Mouse (Mus musculus) cerebellum, postnatal 25 days (tissue): ENCODE results near the gene Nodal.

Experiments used
- DNase-seq, 2 experiments: peaks; one replicate each; pipeline ENCODE4 v3.0.0; 2021; ENCODE audit warnings: mixed read lengths in 2 of 2

Nodal gene

DNA sequence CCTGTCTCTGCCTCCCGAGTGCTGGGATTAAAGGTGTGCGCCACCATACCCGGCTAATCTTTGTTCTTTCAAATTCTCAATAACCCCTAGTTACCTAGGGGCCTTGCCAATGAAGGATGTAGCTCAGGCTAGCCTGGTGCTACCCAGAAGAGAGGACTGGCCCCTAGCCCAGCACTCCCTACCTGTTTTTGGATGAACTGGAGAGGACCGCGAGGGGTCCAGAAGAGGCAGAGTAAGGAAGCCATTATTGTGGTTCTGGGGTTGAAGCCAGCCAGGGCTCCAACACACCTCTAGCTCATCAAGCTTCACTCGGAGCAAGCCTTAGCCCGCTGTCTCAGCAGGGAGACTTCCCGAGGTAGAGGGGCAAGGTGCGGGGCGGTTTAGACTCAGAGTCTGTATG lies at the start of gene Nodal:
Gene Nodal (plus strand): TSS at position 301 of the 400 bp plus-strand sequence.
- no peak for DNase-seq

DNA sequence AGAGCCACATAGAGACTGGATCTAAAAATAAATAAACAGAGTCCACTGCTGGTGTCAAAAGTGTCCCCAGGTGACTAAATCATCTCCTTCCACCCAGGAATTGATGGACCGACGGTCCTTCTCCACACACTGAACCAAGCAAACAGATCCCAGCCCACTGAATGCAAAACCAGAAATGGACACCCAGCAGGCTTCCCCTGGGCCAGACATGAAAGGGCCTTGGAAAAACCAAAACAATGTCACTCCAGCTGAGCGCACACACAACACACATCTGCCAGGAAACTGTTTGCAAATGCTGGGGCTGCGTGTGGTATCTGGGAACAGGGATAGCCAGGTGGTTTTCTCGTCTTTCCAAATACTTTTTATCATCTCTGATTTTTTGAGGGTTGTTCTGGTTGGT lies 48.0 kb upstream of the Nodal start:
- no peak for DNase-seq

DNA sequence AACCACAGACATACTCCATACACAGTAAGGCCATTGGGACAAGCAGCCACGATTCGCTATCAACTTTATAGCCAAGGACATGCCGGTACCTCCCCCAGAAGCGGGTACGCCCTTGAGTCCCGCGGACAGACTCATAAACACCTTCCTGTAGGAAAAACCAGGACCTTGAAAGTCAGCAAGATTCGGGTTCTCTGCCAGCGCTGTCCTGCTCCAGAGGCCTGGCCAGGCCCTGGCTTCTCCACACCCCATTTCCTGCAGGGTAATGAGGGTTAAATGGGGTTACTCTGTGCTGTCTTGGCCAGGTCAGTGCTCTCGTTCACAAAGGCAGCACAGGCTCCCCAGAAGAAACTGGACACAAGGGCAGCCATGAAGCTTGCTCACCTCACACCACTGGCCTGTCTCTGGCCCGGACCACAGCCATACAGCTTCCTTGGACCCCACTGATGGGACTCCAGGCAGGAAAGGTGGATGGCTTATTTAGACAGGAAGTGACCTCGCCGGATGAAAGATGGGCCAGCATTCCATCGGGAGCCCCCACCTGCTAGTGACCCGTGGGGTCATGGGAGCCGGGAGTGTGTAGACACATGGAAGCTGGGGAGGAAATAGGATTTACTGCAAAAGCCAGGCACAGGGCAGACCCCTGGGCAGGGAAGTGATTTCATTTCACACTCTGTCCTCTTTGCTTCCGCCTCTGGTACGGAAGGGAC lies 47.3 kb upstream of the Nodal start:
- DNase-seq, result no peak

DNA sequence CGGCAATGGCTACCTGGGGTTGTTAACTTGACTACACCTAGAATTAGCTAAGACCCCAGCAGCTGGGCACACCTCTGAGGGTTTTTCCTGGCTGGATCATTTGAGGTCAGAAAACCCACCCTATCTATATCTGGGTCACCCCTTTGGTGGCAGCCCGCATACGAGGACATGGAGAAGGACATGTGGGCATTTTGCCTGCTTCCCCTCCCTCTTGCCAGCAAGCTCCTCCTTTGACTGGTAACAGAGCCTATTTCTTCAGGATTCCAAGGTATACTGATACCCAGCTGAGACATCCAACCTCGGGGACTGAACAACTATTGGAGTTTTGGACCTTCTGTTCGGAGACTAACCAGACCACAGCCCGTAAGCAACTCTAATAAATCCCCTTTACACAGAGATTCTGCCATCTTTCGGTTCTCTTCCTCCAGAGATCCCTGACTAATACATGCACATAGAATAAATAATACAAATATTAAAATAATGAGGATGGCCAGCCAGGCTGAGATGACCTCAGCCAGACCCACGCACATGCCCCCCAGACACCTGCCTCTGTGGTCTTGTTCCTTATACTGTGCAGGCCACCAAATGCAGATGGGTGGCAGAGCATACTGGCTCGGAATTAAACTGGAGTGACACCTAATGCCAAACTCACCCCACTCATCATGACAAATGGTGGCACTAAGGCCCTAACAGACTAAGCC lies 45.7 kb upstream of the Nodal start:
- peak in 1 of 2 experiments; percentile 41 for DNase-seq

DNA sequence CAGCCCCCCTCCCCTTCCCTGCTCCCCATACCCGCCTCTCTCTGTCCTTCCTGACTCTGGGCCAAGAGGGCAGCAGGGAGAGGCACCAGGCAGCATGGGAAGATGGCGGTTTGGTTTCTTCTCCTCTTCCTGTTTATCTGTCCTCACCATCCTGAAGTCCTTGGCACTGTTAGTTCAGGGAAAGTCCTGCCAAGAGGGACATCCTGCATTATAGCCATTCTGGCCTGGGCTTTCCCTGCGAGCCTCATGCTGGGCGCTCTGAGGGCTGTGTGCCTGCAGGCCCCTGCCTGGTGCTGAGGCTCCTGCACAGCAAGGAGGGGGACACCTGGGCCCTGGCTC lies 45.2 kb upstream of the Nodal start:
- peak; percentile 78 to 81 for DNase-seq

DNA sequence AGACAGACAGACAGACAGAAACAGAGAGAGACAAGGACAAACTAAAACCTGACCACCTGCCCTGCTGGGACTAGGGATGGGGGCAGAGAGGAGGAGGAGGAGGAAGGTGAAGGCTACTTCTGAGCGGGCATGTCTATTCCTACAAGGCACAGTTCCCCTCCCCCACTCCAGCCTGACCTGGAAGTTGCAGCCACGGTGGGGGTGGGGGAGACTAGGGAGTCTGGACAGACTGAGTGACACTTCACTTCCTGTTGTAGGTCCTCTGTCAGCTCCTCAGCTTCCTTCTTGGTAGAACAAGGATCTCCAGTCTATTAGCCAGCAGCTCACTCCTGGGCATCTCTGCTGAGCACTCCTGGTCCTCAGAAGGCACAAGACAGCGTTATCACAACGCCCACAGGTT lies 43.7 kb upstream of the Nodal start:
- peak in 1 of 2 experiments; percentile 40 for DNase-seq

DNA sequence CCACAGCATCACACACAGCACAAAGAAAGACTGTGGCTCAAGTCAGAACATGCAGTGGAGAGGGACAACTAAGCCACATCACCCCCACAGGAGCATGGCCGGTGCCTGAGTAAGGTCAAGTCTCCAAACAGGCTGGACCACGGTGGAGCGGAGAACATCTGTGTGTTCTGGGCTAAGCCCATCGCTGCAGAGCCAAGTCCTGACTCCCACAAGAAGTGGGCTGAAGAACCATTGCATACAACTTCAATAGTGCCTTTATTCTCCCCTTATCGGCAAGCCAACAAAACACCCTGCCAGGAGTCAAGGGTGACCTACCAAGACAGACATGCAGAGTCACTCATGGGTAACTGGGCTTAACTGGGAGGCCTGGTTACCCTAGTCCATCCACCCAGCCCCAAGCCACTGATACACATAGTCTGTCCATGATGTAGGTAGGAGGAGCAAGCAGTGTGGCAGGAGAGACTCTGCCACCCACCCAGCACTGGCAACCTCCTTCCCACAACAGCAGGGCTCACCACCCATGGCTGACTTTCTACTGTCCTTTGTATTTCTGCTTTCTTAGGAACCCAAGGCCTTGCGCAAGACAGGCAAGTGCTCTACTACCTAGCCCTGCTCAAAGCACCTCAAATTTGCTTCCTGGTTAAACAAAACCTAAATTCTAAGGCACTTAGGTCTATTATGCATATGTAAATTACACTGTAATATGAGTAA lies 42.8 kb upstream of the Nodal start:
- no peak for DNase-seq

DNA sequence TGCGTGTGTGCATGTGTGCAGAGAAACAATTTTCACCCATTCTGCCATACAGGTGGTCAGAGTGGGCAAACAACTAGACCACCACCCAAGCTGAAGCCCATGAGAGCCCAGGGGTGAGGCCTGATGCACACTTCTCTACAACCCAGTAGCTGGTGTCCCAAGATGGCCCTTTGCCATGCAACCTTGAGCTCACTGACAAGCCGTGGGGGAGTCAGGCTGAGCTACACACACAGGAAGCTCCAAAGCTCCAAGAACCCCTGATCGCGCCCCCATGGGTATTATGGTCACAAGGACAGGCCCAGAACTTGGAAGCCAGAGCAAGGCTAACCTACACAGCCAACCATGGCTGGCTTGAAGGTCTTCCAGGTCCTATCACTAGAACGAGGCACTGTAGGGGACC lies 39.7 kb upstream of the Nodal start:
- no peak for DNase-seq

DNA sequence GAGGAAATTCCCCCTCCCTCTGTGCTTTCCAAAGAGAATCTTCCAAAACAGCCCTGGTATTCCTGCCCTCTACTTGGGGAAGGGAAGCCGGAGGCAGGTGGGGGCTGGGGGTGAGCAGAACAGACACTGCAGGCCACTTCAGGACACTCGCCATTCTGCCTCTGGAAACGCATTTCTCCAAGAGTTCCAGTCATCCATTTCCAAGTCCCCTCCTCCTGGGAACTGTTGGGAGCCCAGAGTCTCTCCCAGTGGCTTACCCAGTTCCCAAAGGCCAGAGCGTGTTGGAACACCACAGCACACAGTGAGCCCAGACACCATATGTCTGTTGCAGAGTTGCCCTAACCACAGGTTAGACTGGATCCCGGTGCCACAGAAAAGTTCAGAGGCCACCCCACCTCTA lies 39.1 kb upstream of the Nodal start:
- no peak for DNase-seq

DNA sequence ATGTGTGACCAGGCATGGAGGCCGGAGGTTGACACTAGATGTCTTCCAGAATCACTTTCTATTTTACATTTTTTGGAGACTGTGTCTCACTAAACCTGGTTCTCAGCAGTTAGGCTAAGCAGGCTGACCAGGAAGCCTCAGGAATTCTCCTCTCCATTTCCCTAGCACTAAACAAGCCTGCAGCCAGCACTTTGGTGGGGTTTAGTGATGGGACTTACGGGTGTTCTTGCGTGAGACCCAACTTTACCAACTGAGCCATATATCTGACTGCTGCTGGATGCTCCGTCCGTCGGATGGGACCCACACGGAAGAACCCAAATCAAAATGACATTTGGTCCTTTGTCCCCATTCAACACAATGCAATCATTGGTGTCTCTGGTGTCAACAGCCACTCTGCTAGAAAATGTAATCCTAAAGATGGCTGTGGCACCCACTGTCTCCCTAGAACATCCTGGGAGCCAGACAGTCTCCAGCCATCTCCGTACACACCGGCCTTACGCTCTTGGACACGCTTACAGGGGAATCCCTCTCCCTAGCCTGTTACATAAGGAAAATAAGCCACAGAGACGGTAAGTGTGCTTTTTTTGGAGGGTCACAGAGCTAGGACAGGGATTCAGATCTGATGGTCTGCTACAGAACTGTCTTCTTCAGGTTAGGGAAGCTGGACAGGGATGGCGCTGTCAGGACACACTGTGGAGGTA lies 38.3 kb upstream of the Nodal start:
- no peak for DNase-seq

DNA sequence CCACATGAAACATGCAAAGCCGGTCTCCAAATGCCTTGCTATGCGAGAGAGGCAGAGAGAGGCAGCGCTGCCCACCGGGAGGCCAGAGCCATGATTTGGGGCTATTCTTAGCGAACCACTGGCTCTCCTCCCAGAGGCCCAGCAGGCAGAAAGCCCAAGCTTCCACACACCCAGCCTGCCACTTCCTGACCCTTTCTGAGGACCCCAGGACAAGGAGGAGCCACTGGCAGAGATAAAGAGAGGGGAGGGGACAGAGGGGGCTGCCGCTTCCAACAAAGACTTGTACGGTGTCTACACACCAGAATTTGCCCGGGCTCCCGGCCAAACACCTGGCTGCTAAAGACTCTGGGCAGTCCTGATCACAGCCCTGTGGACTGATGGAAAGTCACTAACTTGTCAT lies 37.6 kb upstream of the Nodal start:
- peak in 1 of 2 experiments; percentile 43 for DNase-seq

DNA sequence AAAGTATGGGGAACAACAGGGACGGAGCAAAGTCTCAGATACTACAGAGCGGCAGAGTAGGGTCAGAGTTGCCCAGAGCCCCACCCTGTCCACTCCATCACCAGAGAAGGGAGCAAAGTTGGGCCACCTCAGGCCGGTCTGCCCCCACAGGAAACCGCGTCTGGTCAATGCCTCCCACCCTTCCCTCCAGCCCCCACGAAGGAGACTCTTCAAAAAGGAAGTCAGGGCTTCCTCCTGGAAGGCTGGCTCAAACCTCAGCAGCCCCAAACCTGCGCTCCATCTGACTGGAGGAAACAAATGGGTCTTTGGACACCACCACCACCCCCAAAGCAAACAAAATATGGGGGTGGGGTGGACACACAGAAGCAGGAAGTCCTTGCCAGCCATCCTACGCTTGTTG lies 35.9 kb upstream of the Nodal start:
- no peak for DNase-seq

DNA sequence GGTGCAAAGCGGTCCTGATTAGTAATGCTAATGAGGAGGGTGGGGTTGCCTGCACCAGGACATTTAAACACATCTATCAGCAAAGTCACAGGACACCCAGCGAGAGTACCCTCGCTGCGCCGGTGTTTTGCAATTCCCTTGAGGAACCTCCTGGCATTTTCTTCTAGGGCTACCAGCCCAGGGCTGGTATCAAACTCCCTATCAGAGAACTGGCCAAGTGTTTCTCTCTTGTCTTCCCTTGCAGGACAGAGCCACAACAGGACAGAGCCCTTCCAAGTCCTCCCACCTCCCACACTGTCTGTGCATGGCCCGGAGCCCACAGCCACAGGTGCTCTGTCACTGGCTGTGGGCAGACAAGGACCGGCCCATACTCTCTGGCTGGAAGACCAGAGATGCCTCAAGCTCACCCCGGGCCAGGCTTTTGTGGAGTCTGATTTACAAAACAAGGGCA lies 35.5 kb upstream of the Nodal start:
- peak in 1 of 2 experiments; percentile 53 for DNase-seq

DNA sequence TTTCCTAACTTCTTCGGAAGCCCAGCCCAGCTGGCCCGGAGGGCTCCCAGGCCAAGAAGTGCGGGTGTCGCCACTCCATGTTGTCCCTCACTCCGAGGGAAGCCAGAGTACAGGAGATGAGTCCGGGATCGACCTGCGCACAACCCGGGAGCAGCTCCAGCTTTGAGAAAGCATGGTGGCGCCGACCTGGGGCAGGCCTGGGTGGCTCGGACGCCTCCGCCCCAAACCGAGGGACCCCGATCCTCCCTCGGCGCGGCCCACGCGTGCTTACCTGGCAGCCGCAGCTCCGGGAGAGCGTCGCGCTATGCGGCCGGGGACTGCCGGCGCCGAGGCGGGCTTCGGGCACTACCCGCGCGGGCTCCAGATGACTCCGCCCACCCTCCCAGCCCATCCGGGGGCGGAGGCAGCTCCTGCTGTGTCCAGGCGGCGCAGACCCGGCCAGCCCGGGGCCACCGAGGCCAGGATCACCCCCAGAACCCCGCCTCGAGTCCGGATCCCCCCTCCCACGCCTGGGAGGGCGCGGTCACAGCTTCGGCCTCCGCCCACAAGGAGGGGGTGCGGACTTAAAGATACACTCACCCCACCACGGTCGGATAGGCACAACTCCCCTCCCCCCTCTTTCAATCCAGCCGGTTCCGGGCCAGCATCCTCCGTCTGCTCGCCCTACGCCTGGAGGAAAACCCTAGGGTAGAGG lies 34.6 kb upstream of the Nodal start, which contains the start of gene Pald1:
Gene Pald1 (minus strand): TSS at position 510 of the 694 bp plus-strand sequence.
- DNase-seq, result peak; percentile 68 to 76

DNA sequence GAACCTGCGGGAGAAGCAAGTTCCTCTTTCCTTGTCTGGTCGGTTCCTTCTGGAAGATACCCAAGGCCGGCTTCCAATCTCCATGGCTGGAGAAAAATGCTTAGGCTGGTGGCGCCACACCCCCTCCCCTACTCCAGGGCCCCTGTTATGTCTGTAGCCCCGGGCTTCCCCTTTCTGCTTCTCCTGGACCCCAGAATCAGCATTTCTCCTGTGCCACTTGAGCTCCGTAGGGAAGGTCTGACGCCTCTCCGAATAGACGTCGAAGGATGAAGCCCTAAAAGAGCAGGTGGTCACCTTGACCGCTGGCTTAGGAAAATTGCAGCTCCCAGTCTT lies 34.1 kb upstream of the Nodal start:
- DNase-seq, result no peak

DNA sequence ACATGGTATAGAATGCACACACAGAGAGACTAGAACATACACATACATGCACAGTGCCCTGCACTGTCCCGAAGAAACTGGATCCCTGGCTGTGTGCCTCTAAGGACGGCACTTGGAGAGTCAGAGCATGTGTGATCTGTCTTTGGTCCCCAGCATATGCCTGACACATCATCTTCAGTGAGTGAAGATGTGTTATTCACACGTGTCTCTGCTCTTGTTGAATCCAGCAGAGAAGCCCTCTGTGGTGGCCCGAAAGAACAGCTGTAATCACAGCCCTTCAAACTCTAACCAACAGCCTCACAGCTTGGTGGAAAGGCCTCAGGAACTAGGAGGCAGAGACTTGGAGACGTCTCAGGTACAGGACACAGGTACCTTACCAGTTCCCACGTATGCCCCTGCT lies 32.6 kb upstream of the Nodal start:
- DNase-seq, result no peak

DNA sequence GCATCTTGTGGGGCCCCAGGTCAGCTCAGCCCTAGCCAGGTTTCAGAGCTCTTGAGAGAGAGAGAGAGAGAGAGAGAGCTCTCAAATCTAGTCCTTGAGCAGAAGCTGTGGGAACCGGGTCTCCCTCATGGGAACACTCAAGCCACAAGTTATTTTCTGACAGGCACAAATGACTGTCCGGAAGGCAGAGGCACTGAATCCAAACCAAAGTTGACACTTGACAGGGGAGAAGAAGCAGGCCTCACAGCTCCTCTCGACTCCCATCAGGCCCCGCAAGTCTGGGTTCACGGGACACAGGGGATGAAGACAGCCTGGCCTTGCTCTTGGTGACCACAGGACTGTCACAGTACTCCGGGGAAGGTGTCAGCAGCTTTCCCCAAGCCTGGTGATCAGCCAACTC lies 31.5 kb upstream of the Nodal start:
- no peak for DNase-seq

DNA sequence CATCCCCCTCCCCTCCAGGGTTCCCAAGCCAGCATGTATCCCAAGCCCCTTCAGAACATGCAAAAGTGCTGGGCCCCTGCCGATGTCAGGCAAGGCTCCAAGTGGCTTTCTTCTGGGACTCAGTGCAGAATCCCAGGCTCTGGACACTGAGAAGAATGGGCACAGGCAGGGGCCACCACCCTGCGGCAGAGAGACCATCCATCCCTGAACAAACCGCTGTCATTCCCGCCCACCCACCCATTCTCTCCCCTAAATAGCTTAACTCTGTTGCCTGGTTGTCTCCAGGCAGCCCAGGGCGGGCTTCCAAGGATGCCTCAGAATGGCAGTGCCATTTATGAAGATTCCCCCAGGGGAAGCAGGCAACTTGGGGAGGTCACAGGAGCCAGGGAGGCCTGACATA lies 28.8 kb upstream of the Nodal start:
- DNase-seq, result no peak

DNA sequence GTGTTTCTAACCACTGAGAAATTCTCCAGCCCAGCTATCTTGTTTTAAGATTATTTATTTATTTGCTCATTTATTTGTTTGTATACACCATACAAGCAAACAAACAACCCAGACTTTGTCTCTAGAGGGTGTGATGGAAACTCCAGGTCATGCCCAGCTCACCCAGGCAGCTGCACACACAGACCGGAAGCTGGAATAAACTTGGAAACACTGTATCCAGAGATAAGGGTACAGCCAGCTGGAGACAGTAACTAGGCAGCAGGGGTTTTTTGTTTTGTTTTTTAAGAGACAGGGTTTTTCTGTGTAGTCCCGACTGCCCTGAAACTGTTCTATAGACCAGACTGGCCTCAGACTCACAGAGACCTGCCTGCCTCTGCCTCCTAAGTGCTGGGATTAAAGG lies 27.6 kb upstream of the Nodal start:
- no peak for DNase-seq

DNA sequence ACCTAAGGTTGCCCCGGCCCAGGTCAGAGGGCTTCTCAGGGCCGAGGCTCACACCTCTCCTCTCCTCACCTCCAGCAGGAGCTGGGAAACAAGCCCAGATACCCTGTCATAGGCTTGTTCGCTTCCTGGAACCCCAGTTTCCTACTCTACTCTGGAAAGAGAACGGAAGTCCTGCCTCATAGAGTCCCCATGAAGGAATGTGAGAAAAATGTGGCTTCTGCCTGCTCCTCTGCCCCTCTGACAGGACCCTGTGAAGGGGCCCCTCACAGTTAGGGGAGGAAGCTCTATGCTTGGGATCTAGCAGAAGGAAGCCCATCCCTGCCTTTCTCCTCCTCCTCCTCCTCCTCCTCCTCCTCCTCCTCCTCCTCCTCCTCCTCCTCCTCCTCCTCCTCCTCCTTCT lies 25.2 kb upstream of the Nodal start:
- DNase-seq, result no peak

DNA sequence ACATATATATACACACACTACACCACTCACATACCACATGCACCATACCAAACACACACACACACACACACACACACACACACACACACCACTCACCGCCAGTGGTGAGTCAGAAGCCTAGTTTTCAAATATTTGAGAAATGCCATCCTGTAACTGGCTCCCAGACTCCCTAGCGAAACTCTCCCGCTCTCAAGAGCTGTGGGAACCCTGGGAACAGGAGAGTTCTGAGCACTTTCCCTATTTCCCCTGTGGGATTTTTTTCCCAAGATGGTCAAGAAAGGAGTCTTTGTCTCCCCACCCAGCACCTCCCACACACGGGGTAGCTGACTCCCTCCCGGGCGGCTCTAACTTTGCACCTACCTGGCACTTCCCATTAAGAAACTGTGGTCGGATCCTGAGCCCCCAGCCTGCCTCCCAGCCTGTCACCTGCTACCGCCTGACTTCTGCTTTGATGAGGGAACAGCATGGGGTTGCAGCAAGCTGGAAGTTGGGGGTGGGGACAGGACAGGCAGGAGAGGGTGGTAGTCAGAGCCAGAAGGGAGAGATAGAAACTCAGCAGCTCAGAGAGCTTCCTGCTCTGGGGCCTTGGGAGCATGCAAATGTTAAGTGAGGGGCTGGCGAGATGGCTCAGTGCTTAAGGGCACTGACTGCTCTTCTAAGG lies 23.2 kb upstream of the Nodal start:
- DNase-seq, result no peak

DNA sequence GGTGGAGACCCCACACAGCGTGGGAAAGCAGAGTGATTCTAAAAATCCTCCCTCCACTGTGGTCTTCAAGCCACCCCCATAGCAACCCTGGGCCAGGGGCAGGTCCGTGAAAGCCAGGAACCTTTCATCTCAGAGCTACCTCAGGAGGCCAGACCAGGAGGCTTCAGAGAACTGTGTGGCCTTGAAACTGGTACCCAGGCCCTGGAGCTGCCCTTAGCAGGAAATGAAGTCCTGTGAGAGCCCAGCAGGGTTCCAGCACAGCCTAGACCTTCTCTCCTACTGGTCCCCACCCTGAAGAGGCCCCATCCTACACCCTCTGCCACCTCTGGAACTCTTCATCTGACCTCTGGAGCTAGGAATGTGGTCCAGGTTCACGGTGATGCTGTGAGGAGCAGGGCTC lies 19.6 kb upstream of the Nodal start:
- no peak for DNase-seq
